Mouse (Mus musculus) liver, embryonic 14.5 days (tissue): ENCODE data around the gene Sez6l. TPM values are rescaled to one million over a fixed set of nuclear protein-coding genes. Genes with fewer than 3 reads are reported as not detected.

Source experiments
- ATAC-seq: fragments of 200-750 bp; cut with Nextera tagmentation; 2 replicates; pipeline ENCODE4 v1.8.0; 2017; ENCODE audit warnings: moderate number of reproducible peaks, mild to moderate bottlenecking, moderate library complexity; ENCODE audit not compliant: insufficient read depth
- DNase-seq, 3 experiments: peaks; one replicate each; pipeline ENCODE4 v3.0.0-alpha.2; 2012 to 2013; ENCODE audit warnings: low read depth in 3 of 3, low spot score in 3 of 3
- H3K27ac ChIP-seq: fragments of 300-500 bp; sonication (generic); 2 replicates; pipeline ENCODE4 v1.5.1; 2014; ENCODE audit warnings: moderate library complexity, mild to moderate bottlenecking, control low read depth, inconsistent platforms
- H3K27me3 ChIP-seq: fragments of 300-500 bp; sonication (generic); 2 replicates; pipeline ENCODE4 v1.6.1; 2014; ENCODE audit warnings: mild to moderate bottlenecking, low read length, moderate library complexity; ENCODE audit not compliant: control insufficient read depth, insufficient read depth
- H3K36me3 ChIP-seq: fragments of 300-500 bp; sonication (generic); replicated peaks from 2 replicates; pipeline ENCODE4 v1.6.1; 2014; ENCODE audit warnings: low read depth; ENCODE audit not compliant: control insufficient read depth, insufficient read depth
- H3K4me1 ChIP-seq, 2 experiments: fragments of 200-500 bp in 1 of 2; fragments of 300-500 bp in 1 of 2; sonication (generic) in 1 of 2; replicated peaks; 2 replicates each; pipeline ENCODE4 v1.6.1; 2012 to 2014; ENCODE audit warnings: antibody characterized with exemption in 1 of 2, inconsistent platforms in 1 of 2, low read length in 1 of 2; ENCODE audit not compliant: control insufficient read depth in 2 of 2, insufficient read depth in 2 of 2
- H3K4me2 ChIP-seq: fragments of 300-500 bp; sonication (generic); 2 replicates; pipeline ENCODE4 v1.6.1; 2014; ENCODE audit warnings: low read depth, mild to moderate bottlenecking, control low read depth, moderate library complexity
- H3K4me3 ChIP-seq, 2 experiments: fragments of 200-500 bp in 1 of 2; fragments of 300-500 bp in 1 of 2; sonication (generic) in 1 of 2; 2 replicates each; pipeline ENCODE4 v1.5.1; 2012 to 2014; ENCODE audit warnings: low read depth in 2 of 2, low read length in 2 of 2, mild to moderate bottlenecking in 2 of 2, control low read depth in 1 of 2, inconsistent platforms in 1 of 2, moderate library complexity in 1 of 2; ENCODE audit not compliant: insufficient read depth in 1 of 2
- H3K9ac ChIP-seq: fragments of 300-500 bp; sonication (generic); replicated peaks from 2 replicates; pipeline ENCODE4 v1.6.1; 2014; ENCODE audit warnings: mild to moderate bottlenecking, control low read depth, moderate library complexity
- H3K9me3 ChIP-seq: fragments of 300-500 bp; sonication (generic); 2 replicates; pipeline ENCODE4 v1.6.1; 2016; ENCODE audit warnings: low read length, mixed read lengths; ENCODE audit not compliant: control insufficient read depth
- CTCF ChIP-seq: IDR thresholded peaks from 2 replicates; pipeline ENCODE4 v1.5.1; 2016; ENCODE audit warnings: antibody characterized with exemption, low read depth, control low read depth
- EP300 ChIP-seq: IDR thresholded peaks from 2 replicates; pipeline ENCODE4 v1.6.1; 2016; ENCODE audit warnings: antibody characterized with exemption, low read depth
- WGBS: fragments of 180-500 bp; shearing (Covaris S2); extraction: QIAGEN DNeasy Blood & Tissue Kit; methylation state at CpG from one replicate; pipeline ENCODE4 v1.1.7; 2014; ENCODE audit not compliant: insufficient replicate concordance; 5-methylcytosine and 5-hydroxymethylcytosine counted together
- polyA plus RNA-seq, 2 experiments: library from polyadenylated mRNA; depleted of rRNA in 1 of 2; stranded (reverse) in 1 of 2; unstranded in 1 of 2; fragments of >200 nt; fragmentation: Nextera tagmentation in 1 of 2; extraction: Ambion mirVana in 1 of 2; gene quantifications; 2 replicates each; pipeline versions ENCODE4 v1.2.1 to v1.2.3; 2012 to 2014

Gene Sez6l
- polyA plus RNA-seq, 2 experiments: 0.03 TPM; not detected in 1

GRCm38 (mm10) chr5:112438535-112438934, 138.4 kb downstream of the Sez6l start:
- ATAC-seq (no peak), DNase-seq (no peak)
- Histone ChIP-seq H3K9ac (no peak overlapping the region), H3K27ac (no peak overlapping the region), H3K36me3 (no peaks in the 10 kb centered on the region), H3K4me2 (no peak overlapping the region), H3K4me1 (no peaks in the 10 kb centered on the region), H3K9me3 (no peaks in the 10 kb centered on the region), H3K4me3 (no peak overlapping the region), H3K27me3 (no peaks in the 10 kb centered on the region; the same call in 1 of the 2 replicates)
- WGBS: 50% methylated on average over 10 of the region's 10 CpGs
- TF ChIP-seq CTCF (no peak), EP300 (no peak)

GRCm38 (mm10) chr5:112433004-112433403, 144.0 kb downstream of the Sez6l start:
- TF ChIP-seq EP300: no peak
- peak; percentile 89 for TF ChIP-seq CTCF
- H3K27me3 ChIP-seq: peaks cover 3% of the 10 kb centered on the region
- peak in 1 of 3 experiments; percentile 17 for DNase-seq

GRCm38 (mm10) chr5:112432033-112432432, 145.0 kb downstream of the Sez6l start:
- TF ChIP-seq CTCF (no peak), EP300 (no peak)
- no peak overlapping the region for H3K4me3 ChIP-seq
- no peak overlapping the region for H3K27ac ChIP-seq
- ATAC-seq: no peak
- 61% methylated on average over 5 of the region's 5 CpGs for WGBS
- DNase-seq: no peak
- H3K4me1 ChIP-seq: no peaks in the 10 kb centered on the region
- no peaks in the 10 kb centered on the region for H3K9me3 ChIP-seq
- peaks cover 3% of the 10 kb centered on the region for H3K27me3 ChIP-seq
- no peak overlapping the region for H3K9ac ChIP-seq
- no peak overlapping the region for H3K4me2 ChIP-seq
- H3K36me3 ChIP-seq: no peaks in the 10 kb centered on the region

More at GRCm38 (mm10) chr5:112433004-112433403, 144.0 kb downstream of the Sez6l start:
- no peak for ATAC-seq
- Histone ChIP-seq H3K27ac (no peak overlapping the region), H3K4me2 (no peak overlapping the region), H3K4me3 (no peak overlapping the region), H3K9me3 (no peaks in the 10 kb centered on the region), H3K9ac (no peak overlapping the region), H3K4me1 (no peaks in the 10 kb centered on the region), H3K36me3 (no peaks in the 10 kb centered on the region)
- under 1% methylated on average over 8 of the region's 8 CpGs for WGBS

DNA sequence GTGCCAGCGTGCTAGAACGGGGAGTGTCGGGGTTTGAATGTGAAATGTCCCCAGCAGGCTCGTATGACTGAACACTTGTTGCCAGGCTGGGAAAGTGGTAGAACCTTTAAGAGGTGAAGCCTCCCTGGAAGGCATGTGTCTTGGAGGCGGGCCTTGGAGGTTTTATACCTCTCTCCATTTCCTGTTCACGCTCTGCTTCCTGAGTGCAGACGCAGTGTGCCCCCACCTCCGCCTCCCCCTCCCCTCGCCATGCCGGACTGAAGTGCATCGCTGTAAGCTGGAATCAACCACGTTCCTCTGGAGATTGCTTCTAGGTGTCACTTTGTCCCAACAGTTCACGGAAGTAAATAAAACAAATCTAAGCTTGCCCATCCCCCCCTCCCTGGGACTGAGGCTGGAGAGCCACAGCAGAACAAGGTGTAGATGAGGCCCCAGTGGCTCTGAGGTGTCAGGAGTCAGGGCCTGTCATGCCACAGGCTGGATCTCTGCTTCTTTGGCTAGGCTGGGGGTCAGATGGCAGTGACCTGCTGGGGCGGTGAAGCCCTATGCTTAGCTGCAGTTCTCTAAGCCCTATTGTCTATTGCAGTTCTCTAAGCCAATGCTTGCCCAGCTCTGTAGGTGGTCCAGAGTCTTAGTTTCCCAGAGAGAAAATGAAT, 145.7 kb downstream of the Sez6l start:
- peaks cover 3% of the 10 kb centered on the region for H3K27me3 ChIP-seq
- DNase-seq: no peak
- H3K4me3 ChIP-seq: no peak overlapping the region
- ATAC-seq: no peak
- no peak overlapping the region for H3K9ac ChIP-seq
- H3K9me3 ChIP-seq: no peaks in the 10 kb centered on the region
- H3K4me1 ChIP-seq: no peaks in the 10 kb centered on the region
- no peaks in the 10 kb centered on the region for H3K36me3 ChIP-seq
- 24% methylated on average over 14 of the region's 14 CpGs for whole genome bisulfite sequencing
- no peak overlapping the region for H3K4me2 ChIP-seq
- no peak for TF ChIP-seq CTCF
- no peak for TF ChIP-seq EP300
- H3K27ac ChIP-seq: no peak overlapping the region

- TF ChIP-seq CTCF (peak; percentile 82), EP300 (no peak)
- Histone ChIP-seq H3K4me3 (no peak overlapping the region), H3K4me1 (no peaks in the 10 kb centered on the region), H3K27ac (no peak overlapping the region), H3K27me3 (peaks cover 3% of the 10 kb centered on the region), H3K9me3 (no peaks in the 10 kb centered on the region), H3K9ac (no peak overlapping the region), H3K36me3 (no peaks in the 10 kb centered on the region), H3K4me2 (no peak overlapping the region)
- WGBS: 15% methylated on average over 19 of the region's 19 CpGs
- DNase-seq (peak in 1 of 3 experiments; percentile 6), ATAC-seq (no peak)
Measured at GRCm38 (mm10) chr5:112428944-112429343, 148.0 kb downstream of the Sez6l start.
